Mouse (Mus musculus): Measurements from ENCODE around the gene Sec62. TPM values are rescaled to one million over a fixed set of nuclear protein-coding genes. Genes with fewer than 3 reads are reported as not detected.

The Sec62 gene
- polyA plus RNA-seq, 1 experiment from 2014 or later, result 90.5 TPM

Other genes starting within 250 kb of the Sec62 start
- 66.4 and 72.7 TPM in 2 replicates for gene Mecom, start 244.9 kb upstream of the Sec62 start, polyA plus RNA-seq (2015; fragmentation: Nextera tagmentation; extraction: Ambion mirVana)
- not detected in 2 replicates for gene Actrt3, start 192.9 kb upstream of the Sec62 start, polyA plus RNA-seq (2015; fragmentation: Nextera tagmentation; extraction: Ambion mirVana)
- 34.3 and 36.0 TPM in 2 replicates for gene Mynn, start 190.8 kb upstream of the Sec62 start, polyA plus RNA-seq (2015; fragmentation: Nextera tagmentation; extraction: Ambion mirVana)
- gene Lrriq4, start 148.4 kb upstream of the Sec62 start, polyA plus RNA-seq (2015; fragmentation: Nextera tagmentation; extraction: Ambion mirVana), result not detected in 2 replicates
- gene Lrrc34, start 145.0 kb upstream of the Sec62 start, polyA plus RNA-seq (2015; fragmentation: Nextera tagmentation; extraction: Ambion mirVana), result 2.2 and 2.4 TPM in 2 replicates
- 0.08 and 0.18 TPM in 2 replicates for gene Lrrc31, start 93.0 kb upstream of the Sec62 start, polyA plus RNA-seq (2015; fragmentation: Nextera tagmentation; extraction: Ambion mirVana)
- not detected in 2 replicates for gene Samd7, start 46.6 kb upstream of the Sec62 start, polyA plus RNA-seq (2015; fragmentation: Nextera tagmentation; extraction: Ambion mirVana)
- 10.8 and 11.4 TPM in 2 replicates for gene Gpr160, start 63.1 kb downstream of the Sec62 start, polyA plus RNA-seq (2015; fragmentation: Nextera tagmentation; extraction: Ambion mirVana)
- gene Phc3, start 176.5 kb downstream of the Sec62 start, polyA plus RNA-seq (2015; fragmentation: Nextera tagmentation; extraction: Ambion mirVana), result 5.8 and 7.0 TPM in 2 replicates
- gene Prkci, start 202.9 kb downstream of the Sec62 start, polyA plus RNA-seq (2015; fragmentation: Nextera tagmentation; extraction: Ambion mirVana), result 39.7 and 40.5 TPM in 2 replicates

Data from kidney, embryonic 15.5 days (tissue).